Mouse (Mus musculus) E14TG2a.4 (cell line): ENCODE results near the gene Prkcb.

Experiments used
- CTCF ChIP-seq: conservative IDR thresholded peaks from 2 replicates; pipeline ENCODE4 v1.5.1; 2014; ENCODE audit warnings: low read length
- POU5F1 ChIP-seq: IDR thresholded peaks from 2 replicates; pipeline ENCODE4 v1.6.1; 2014; ENCODE audit warnings: low read length, borderline replicate concordance

GRCm38 (mm10) chr7:122584421-122585151 lies 296.0 kb downstream of the Prkcb start:
- TF ChIP-seq POU5F1: no peak
- TF ChIP-seq CTCF: no peak
